Mouse (Mus musculus): ENCODE results near the gene Cab39. TPM values are rescaled to one million over a fixed set of nuclear protein-coding genes. Genes with fewer than 3 reads are reported as not detected.
A peak's percentile ranks its signal among the peaks of the same experiment; 100 is the strongest.

The Cab39 gene
- polyA plus RNA-seq, 2 experiments, result 15.8 to 20.4 TPM

DNA sequence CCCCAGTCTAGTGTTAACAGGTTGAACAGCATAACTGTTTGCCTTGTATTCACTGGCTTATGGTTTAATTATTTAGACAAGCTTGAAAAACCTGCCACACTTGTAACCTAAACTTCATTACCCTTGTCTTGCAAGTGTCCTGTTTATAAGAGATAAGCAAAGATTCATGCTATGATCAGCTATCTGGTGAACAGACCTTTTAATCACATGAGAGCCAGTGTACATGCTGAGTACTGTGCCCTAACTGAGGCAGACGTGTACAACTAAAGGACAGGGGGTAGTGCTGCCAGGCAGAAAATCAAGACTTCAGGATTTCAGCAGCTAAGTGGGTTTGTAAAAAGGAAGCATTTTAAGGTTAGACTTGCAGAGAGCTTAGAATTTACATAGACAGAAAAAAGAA lies 46.5 kb downstream of the Cab39 start:
- H3K27me3 ChIP-seq (ENCODE audit: control insufficient read depth, insufficient read depth, low read length), result no peaks in the 10 kb centered on the region
- peaks cover 10% of the 10 kb centered on the region for H3K36me3 ChIP-seq (replicated peaks; ENCODE audit: control insufficient read depth, insufficient read depth, low read depth)
- H3K4me1 ChIP-seq (replicated peaks; ENCODE audit: control insufficient read depth in 2 of 2, insufficient read depth in 2 of 2, low read length in 1 of 2), result peaks cover 0 to 10% of the 10 kb centered on the region in 2 experiments; a peak in 2 of 4 replicates
- 35% methylated on average over 1 of the region's 1 CpGs for WGBS (ENCODE audit: insufficient replicate concordance)
- DNase-seq (ENCODE audit: low read depth in 3 of 3, low spot score in 3 of 3), result no peak
- TF ChIP-seq EP300 (IDR thresholded peaks at IDR 0.05; ENCODE audit: low read depth) (no peak), CTCF (IDR thresholded peaks at IDR 0.05; ENCODE audit: low read depth) (no peak)
- no peak overlapping the region for H3K27ac ChIP-seq
- no peak overlapping the region for H3K4me3 ChIP-seq (ENCODE audit: insufficient read depth in 1 of 2, low read depth in 2 of 2, low read length in 2 of 2)
- H3K4me2 ChIP-seq (ENCODE audit: low read depth), result no peak overlapping the region
- no peaks in the 10 kb centered on the region for H3K9me3 ChIP-seq (ENCODE audit: control insufficient read depth, low read length)
- H3K9ac ChIP-seq (replicated peaks), result no peak overlapping the region
- 0 out of 2 replicates have a peak, but pooled peaks have one; percentile 39 for ATAC-seq (ENCODE audit: insufficient read depth)

DNA sequence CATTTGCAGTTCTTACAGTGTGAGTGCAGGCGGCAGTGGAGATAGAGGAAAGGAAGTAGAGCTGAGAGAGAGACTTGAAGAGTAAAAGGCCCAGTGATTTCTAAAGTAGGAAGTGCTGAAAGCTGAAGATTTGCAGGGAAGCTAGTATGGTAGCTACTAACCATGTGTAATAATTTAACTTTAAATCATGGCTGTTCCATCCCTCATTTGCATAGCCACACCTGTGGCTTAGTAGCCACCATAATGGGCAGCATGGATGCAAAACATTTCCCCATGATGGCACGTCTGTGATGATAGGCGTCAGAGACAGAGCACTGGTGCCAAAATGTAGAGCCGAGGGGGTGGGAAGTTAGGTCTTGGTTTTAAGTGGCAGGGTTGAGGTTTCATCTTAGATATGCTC lies 47.2 kb downstream of the Cab39 start:
- no peak overlapping the region for H3K27ac ChIP-seq
- no peak for TF ChIP-seq CTCF (IDR thresholded peaks at IDR 0.05; ENCODE audit: low read depth)
- TF ChIP-seq EP300 (IDR thresholded peaks at IDR 0.05; ENCODE audit: low read depth), result no peak

DNA sequence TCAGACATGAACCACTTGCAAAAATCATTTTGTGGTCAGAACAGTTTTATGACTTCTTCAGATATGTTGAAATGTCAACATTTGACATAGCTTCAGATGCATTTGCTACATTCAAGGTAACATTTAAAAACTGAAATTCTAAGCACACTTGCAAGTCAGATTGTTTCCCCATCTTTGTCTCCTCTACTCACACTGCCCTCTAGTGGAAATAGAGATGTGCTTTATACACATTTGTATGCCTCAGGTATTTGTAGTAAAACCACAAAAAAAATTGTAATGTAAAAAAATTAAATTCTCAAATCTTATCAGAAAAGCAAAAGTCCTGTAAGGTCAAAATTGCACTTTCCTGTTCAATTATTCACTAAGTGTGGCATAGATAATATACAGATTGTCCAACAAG lies 49.0 kb downstream of the Cab39 start:
- Histone ChIP-seq H3K27ac (no peak overlapping the region), H3K9ac (replicated peaks) (no peak overlapping the region), H3K4me2 (ENCODE audit: low read depth) (no peak overlapping the region), H3K36me3 (replicated peaks; ENCODE audit: control insufficient read depth, insufficient read depth, low read depth) (peaks cover 17% of the 10 kb centered on the region), H3K9me3 (ENCODE audit: control insufficient read depth, low read length) (no peaks in the 10 kb centered on the region), H3K4me1 (replicated peaks; ENCODE audit: control insufficient read depth in 2 of 2, insufficient read depth in 2 of 2, low read length in 1 of 2) (peaks cover 0 to 10% of the 10 kb centered on the region in 2 experiments; a peak in 2 of 4 replicates), H3K4me3 (ENCODE audit: insufficient read depth in 1 of 2, low read depth in 2 of 2, low read length in 2 of 2) (no peak overlapping the region), H3K27me3 (ENCODE audit: control insufficient read depth, insufficient read depth, low read length) (no peaks in the 10 kb centered on the region)
- TF ChIP-seq EP300 (IDR thresholded peaks at IDR 0.05; ENCODE audit: low read depth) (no peak), CTCF (IDR thresholded peaks at IDR 0.05; ENCODE audit: low read depth) (peak; percentile 38; the same call in 1 of the 2 replicates)
- DNase-seq (ENCODE audit: low read depth in 3 of 3, low spot score in 3 of 3), result no peak
- ATAC-seq (ENCODE audit: insufficient read depth), result no peak

More for the DNA sequence above, 47.2 kb downstream of the Cab39 start:
- Histone ChIP-seq H3K4me1 (replicated peaks; ENCODE audit: control insufficient read depth in 2 of 2, insufficient read depth in 2 of 2, low read length in 1 of 2) (peaks cover 0 to 10% of the 10 kb centered on the region in 2 experiments; a peak in 2 of 4 replicates), H3K9me3 (ENCODE audit: control insufficient read depth, low read length) (no peaks in the 10 kb centered on the region), H3K9ac (replicated peaks) (no peak overlapping the region), H3K27me3 (ENCODE audit: control insufficient read depth, insufficient read depth, low read length) (no peaks in the 10 kb centered on the region), H3K36me3 (replicated peaks; ENCODE audit: control insufficient read depth, insufficient read depth, low read depth) (peaks cover 13% of the 10 kb centered on the region), H3K4me3 (ENCODE audit: insufficient read depth in 1 of 2, low read depth in 2 of 2, low read length in 2 of 2) (no peak overlapping the region), H3K4me2 (ENCODE audit: low read depth) (no peak overlapping the region)
- WGBS (ENCODE audit: insufficient replicate concordance), result 74% methylated on average over 4 of the region's 4 CpGs
- no peak for DNase-seq (ENCODE audit: low read depth in 3 of 3, low spot score in 3 of 3)
- no peak for ATAC-seq (ENCODE audit: insufficient read depth)

DNA sequence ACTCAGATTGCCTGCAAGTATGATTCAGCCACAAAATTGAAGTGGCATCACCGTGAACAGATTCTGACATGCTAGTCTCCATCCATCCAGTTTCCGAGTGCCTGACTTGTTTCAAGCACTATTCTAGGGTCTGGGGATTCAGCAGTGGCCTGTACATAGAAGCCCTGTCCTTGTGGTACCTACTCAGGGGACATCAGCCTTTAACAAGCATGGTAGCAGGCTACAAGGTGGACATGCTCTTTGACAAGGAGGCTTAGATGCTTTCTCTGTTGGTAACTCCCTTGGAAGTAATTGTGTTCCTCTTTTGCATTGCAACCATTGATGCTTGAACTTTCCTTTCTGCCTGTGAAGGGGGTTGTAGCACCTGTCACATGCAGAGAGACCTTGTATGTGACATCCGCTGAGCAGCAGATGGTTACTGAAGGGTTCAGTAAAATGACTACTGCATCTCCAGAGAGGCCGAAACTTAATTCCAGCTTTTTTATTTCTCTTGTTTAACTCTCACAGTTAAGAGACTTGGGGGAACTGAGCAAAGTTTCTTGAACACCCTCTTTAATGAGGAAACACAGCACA lies 50.1 kb downstream of the Cab39 start:
- Histone ChIP-seq H3K36me3 (replicated peaks; ENCODE audit: control insufficient read depth, insufficient read depth, low read depth) (peaks cover 24% of the 10 kb centered on the region), H3K4me3 (ENCODE audit: insufficient read depth in 1 of 2, low read depth in 2 of 2, low read length in 2 of 2) (no peak overlapping the region), H3K9ac (replicated peaks) (no peak overlapping the region), H3K9me3 (ENCODE audit: control insufficient read depth, low read length) (no peaks in the 10 kb centered on the region), H3K27ac (no peak overlapping the region), H3K27me3 (ENCODE audit: control insufficient read depth, insufficient read depth, low read length) (no peaks in the 10 kb centered on the region), H3K4me2 (ENCODE audit: low read depth) (no peak overlapping the region), H3K4me1 (replicated peaks; ENCODE audit: control insufficient read depth in 2 of 2, insufficient read depth in 2 of 2, low read length in 1 of 2) (peaks cover 0 to 5% of the 10 kb centered on the region in 2 experiments; a peak in 2 of 4 replicates)
- no peak for ATAC-seq (ENCODE audit: insufficient read depth)
- no peak for DNase-seq (ENCODE audit: low read depth in 3 of 3, low spot score in 3 of 3)
- TF ChIP-seq EP300 (IDR thresholded peaks at IDR 0.05; ENCODE audit: low read depth) (no peak), CTCF (IDR thresholded peaks at IDR 0.05; ENCODE audit: low read depth) (no peak)
- WGBS (ENCODE audit: insufficient replicate concordance), result 90% methylated on average over 4 of the region's 4 CpGs

DNA sequence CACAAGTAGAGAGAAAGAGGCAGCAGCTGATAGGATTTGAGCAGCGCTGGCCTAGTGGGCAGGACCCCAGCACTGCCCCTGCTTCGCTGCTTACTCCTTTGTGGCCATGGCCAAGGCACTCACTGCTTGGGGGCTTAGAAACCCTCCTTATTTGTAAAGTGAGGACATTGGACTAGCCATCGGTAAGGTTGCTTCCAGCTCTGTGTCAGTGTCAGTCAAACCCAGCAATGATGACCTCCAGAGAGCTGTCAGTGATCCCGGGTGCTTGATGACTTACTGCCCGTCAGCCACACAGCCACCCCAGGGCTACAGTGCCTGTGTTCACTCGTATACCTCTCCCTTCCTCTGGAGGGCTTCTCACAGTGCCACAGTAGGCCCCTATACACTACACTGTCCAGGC lies 51.7 kb downstream of the Cab39 start:
- H3K27ac ChIP-seq, result no peak overlapping the region
- TF ChIP-seq EP300 (IDR thresholded peaks at IDR 0.05; ENCODE audit: low read depth) (no peak), CTCF (IDR thresholded peaks at IDR 0.05; ENCODE audit: low read depth) (no peak)
- 78% methylated on average over 6 of the region's 6 CpGs for WGBS (ENCODE audit: insufficient replicate concordance)
- H3K27me3 ChIP-seq (ENCODE audit: control insufficient read depth, insufficient read depth, low read length), result no peaks in the 10 kb centered on the region
- DNase-seq (ENCODE audit: low read depth in 3 of 3, low spot score in 3 of 3) (no peak), ATAC-seq (ENCODE audit: insufficient read depth) (no peak)
- peaks cover 34% of the 10 kb centered on the region for H3K36me3 ChIP-seq (replicated peaks; ENCODE audit: control insufficient read depth, insufficient read depth, low read depth)
- no peaks in the 10 kb centered on the region for H3K4me1 ChIP-seq (replicated peaks; ENCODE audit: control insufficient read depth in 2 of 2, insufficient read depth in 2 of 2, low read length in 1 of 2)
- no peak overlapping the region for H3K4me2 ChIP-seq (ENCODE audit: low read depth)
- H3K4me3 ChIP-seq (ENCODE audit: insufficient read depth in 1 of 2, low read depth in 2 of 2, low read length in 2 of 2), result no peak overlapping the region
- H3K9me3 ChIP-seq (ENCODE audit: control insufficient read depth, low read length), result no peaks in the 10 kb centered on the region
- no peak overlapping the region for H3K9ac ChIP-seq (replicated peaks)

Data from liver, embryonic 14.5 days (tissue).